Mouse (Mus musculus) spleen, adult 2 months (tissue): ENCODE results near the gene Stoml2.

Experiments
- CTCF ChIP-seq: fragments of 200-500 bp; IDR thresholded peaks from 2 replicates; pipeline ENCODE4 v1.5.1; 2011; ENCODE audit warnings: mild to moderate bottlenecking, inconsistent platforms; ENCODE audit not compliant: insufficient read depth, insufficient read length, insufficient replicate concordance; ENCODE audit errors: extremely low read depth
- POLR2A ChIP-seq: fragments of 200-500 bp; IDR thresholded peaks from 2 replicates; pipeline ENCODE4 v1.6.1; 2011; ENCODE audit warnings: low read depth, low read length, inconsistent platforms

- TF ChIP-seq POLR2A (no peak), CTCF (no peak)
Observed at GRCm38 (mm10) chr4:43032501-43032900, 991 bp upstream of the Stoml2 start.
